Mouse (Mus musculus): ENCODE measurements around the gene Sv2b.

DNA sequence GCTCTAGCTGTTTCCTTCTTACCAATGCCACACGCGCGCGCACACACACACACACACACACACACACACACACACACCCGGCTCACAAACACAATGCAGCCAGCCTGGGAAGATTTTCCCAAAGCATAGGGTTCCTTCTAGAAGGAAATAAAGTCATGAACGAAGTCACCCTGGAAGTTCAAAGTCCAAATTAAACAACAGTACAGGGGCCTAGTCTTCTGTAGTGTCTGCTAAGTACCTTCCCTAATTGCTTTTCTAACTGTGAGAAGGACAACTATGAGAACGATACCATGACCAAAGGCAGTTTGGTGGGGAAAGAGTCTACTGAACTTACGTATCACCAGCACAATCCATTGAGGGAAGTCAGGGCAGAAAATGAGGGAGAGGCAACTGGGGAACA is 508 bp upstream of the Sv2b start:
- TF ChIP-seq EP300 (optimal IDR thresholded peaks at IDR 0.05) (no peak), CTCF (IDR thresholded peaks at IDR 0.05; ENCODE audit: low read depth) (no peak)

Measured in stomach, postnatal 0 days (tissue).